ENCODE assay signal across 24 mouse cellular contexts in the genomic region with DNA sequence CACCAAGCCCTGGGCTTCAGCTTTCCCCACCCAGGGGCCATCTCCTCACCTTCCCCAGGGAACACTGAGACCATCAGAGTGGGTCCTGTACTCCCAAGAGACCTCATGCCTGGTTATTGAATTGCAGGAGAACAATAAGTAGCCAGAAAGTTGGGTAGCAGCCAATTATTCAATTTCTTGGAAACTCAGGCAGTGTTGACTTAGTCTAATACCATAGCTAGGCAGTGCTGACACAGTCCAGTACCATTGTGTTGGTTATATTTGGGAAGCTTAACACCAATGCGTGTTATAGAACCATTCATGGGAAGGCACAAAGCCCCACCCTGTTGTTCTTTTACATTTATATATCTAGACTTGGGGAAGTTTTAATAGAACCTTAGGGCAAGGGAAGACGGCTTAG.
DNase-seq lines count a peak whose midpoint lies in the region; ATAC-seq lines count a peak whose summit lies in the region.
"Had no signal": no experiment of that assay in that cellular context is flagged by ENCODE, and none has a peak within 500 bp of the region (broad histone marks: within the 10 kb centered on the region; RNA-seq: fewer than 3 reads in every experiment).

No protein-coding gene starts in this region.

- DNase-seq in heart, adult 11 months: peak; percentile 89
- DNase-seq in heart, postnatal 25 days (ENCODE audit: low spot score): no peak
- DNase-seq in kidney, adult 8-10 months: peak; percentile 14 to 50
- DNase-seq in retina, postnatal 1 day: peak; percentile 15
- no peak for DNase-seq in retina, embryonic 14.5 days (ENCODE audit: low spot score)
- DNase-seq in layer of hippocampus, postnatal 10 days (ENCODE audit: low spot score in 2 of 2): no peak
- DNase-seq: adrenal gland, postnatal 25 days; cerebellum, adult 8-10 months; cerebellum, postnatal 36 days; embryo, embryonic 11 days; gastrocnemius, postnatal 10 days; heart, adult 2 months; layer of hippocampus, postnatal 36 days; liver, postnatal 0 days; thymus, postnatal 14 days had no signal

- H3K9ac ChIP-seq in kidney, embryonic 16.5 days (replicated peaks; ENCODE audit: low read length): no peak overlapping the region
- H3K9ac ChIP-seq: embryonic facial prominence, embryonic 15.5 days; heart, embryonic 15.5 days; hindbrain, embryonic 15.5 days; limb, embryonic 12.5 days; liver, postnatal 0 days had no signal

- 85% methylated on average over 2 of the region's 2 CpGs for WGBS in kidney, embryonic 16.5 days

- ATAC-seq in kidney, embryonic 16.5 days (ENCODE audit: low FRiP score, low TSS enrichment): no peak
- ATAC-seq in granulocyte monocyte progenitor cell, adult 5-6 weeks (replicated peaks; ENCODE audit: poor library complexity, severe bottlenecking): no peak
- ATAC-seq: forebrain, embryonic 14.5 days; liver, postnatal 0 days had no signal

- H3K4me2 ChIP-seq in kidney, embryonic 16.5 days (replicated peaks; ENCODE audit: low read depth, low read length): no peak overlapping the region
- H3K4me2 ChIP-seq: embryonic facial prominence, embryonic 15.5 days; heart, embryonic 15.5 days; hindbrain, embryonic 15.5 days; limb, embryonic 12.5 days; liver, embryonic 11.5 days had no signal

- no peak overlapping the region for H3K4me3 ChIP-seq in kidney, embryonic 16.5 days (ENCODE audit: low read length)
- H3K4me3 ChIP-seq: embryonic facial prominence, embryonic 15.5 days; heart, adult 2 months; heart, embryonic 15.5 days; hindbrain, embryonic 15.5 days; limb, embryonic 12.5 days had no signal

- H3K27ac ChIP-seq in kidney, embryonic 16.5 days (ENCODE audit: low read length): no peak overlapping the region
- H3K27ac ChIP-seq: embryonic facial prominence, embryonic 15.5 days; heart, adult 2 months; heart, embryonic 15.5 days; hindbrain, embryonic 15.5 days; limb, embryonic 12.5 days; macrophage had no signal

- no peaks in the 10 kb centered on the region for H3K9me3 ChIP-seq in kidney, embryonic 16.5 days (ENCODE audit: low read length)
- H3K9me3 ChIP-seq: embryonic facial prominence, embryonic 15.5 days; heart, embryonic 15.5 days; hindbrain, embryonic 15.5 days; limb, embryonic 12.5 days had no signal

- H3K27me3 ChIP-seq in kidney, embryonic 16.5 days (ENCODE audit: insufficient read depth, low read length): no peaks in the 10 kb centered on the region
- H3K27me3 ChIP-seq: embryonic facial prominence, embryonic 15.5 days; hindbrain, embryonic 15.5 days; limb, embryonic 12.5 days had no signal

- H3K4me1 ChIP-seq in kidney, embryonic 16.5 days (ENCODE audit: insufficient read depth, low read length): no peaks in the 10 kb centered on the region
- H3K4me1 ChIP-seq: embryonic facial prominence, embryonic 15.5 days; heart, embryonic 15.5 days; hindbrain, embryonic 15.5 days had no signal

- intact Hi-C loops in heart, postnatal 25 days (cut with DNase I): no loop called here

- no peaks in the 10 kb centered on the region for H3K36me3 ChIP-seq in kidney, embryonic 16.5 days (ENCODE audit: insufficient read depth, low read length)
- H3K36me3 ChIP-seq: embryonic facial prominence, embryonic 15.5 days; heart, embryonic 15.5 days; hindbrain, embryonic 15.5 days; limb, embryonic 12.5 days had no signal

Comparison
In these comparisons a context has a peak if more than half of its experiments do, and no peak if none do; other contexts are left out.
1. DNase-seq: peak in heart, adult 11 months (single experiment), kidney, adult 8-10 months (2 of 2) and retina, postnatal 1 day (single experiment); none in heart, postnatal 25 days (single experiment), retina, embryonic 14.5 days (single experiment) and layer of hippocampus, postnatal 10 days (0 of 2).